Mouse (Mus musculus): ENCODE measurements at regions not wholly inside any gene's neighbourhood (a gene's known extent, or its start where the extent isn't known, plus 50 kb on each side); places are given as distances from the start of the nearest gene placed in this dataset.
"Not testable (repeated sequence)": the region's sequence is repeated elsewhere in the genome, so short reads cannot be mapped to it uniquely, and the experiment has no call there.

- 79% methylated on average over 8 of the region's 8 CpGs for WGBS
- H3K4me3 ChIP-seq (replicated peaks; ENCODE audit: control insufficient read depth, low read depth, low read length) = no peak overlapping the region
- H3K4me1 ChIP-seq (ENCODE audit: control insufficient read depth, insufficient read depth, low read length) = no peaks in the 10 kb centered on the region
- no peak overlapping the region for H3K27ac ChIP-seq (ENCODE audit: control insufficient read depth, insufficient read depth, low read depth, low read length, poor library complexity)
- no peak for TF ChIP-seq CTCF (IDR thresholded peaks at IDR 0.05; ENCODE audit: control insufficient read depth, insufficient read depth, low read length)
- no peak for TF ChIP-seq POLR2A (IDR thresholded peaks at IDR 0.05; ENCODE audit: borderline replicate concordance, control insufficient read depth, low read depth, low read length)
These were observed 175.6 kb downstream of the Opa1 start for GRCm38 (mm10) chr16:29754579-29755199.

GRCm38 (mm10) chr16:29758246-29758645 is 179.1 kb downstream of the Opa1 start:
- no peak for TF ChIP-seq POLR2A (IDR thresholded peaks at IDR 0.05; ENCODE audit: borderline replicate concordance, control insufficient read depth, low read depth, low read length)
- no peak for TF ChIP-seq CTCF (IDR thresholded peaks at IDR 0.05; ENCODE audit: control insufficient read depth, insufficient read depth, low read length)
- WGBS = 68% methylated on average over 3 of the region's 3 CpGs
- Histone ChIP-seq H3K4me3 (replicated peaks; ENCODE audit: control insufficient read depth, low read depth, low read length) (no peak overlapping the region), H3K4me1 (ENCODE audit: control insufficient read depth, insufficient read depth, low read length) (no peaks in the 10 kb centered on the region), H3K27ac (ENCODE audit: control insufficient read depth, insufficient read depth, low read depth, low read length, poor library complexity) (no peak overlapping the region)

- TF ChIP-seq CTCF (IDR thresholded peaks at IDR 0.05; ENCODE audit: control insufficient read depth, insufficient read depth, low read length) (no peak), POLR2A (IDR thresholded peaks at IDR 0.05; ENCODE audit: borderline replicate concordance, control insufficient read depth, low read depth, low read length) (no peak)
- 84% methylated on average over 3 of the region's 3 CpGs for WGBS
- Histone ChIP-seq H3K4me1 (ENCODE audit: control insufficient read depth, insufficient read depth, low read length) (no peaks in the 10 kb centered on the region), H3K4me3 (replicated peaks; ENCODE audit: control insufficient read depth, low read depth, low read length) (no peak overlapping the region), H3K27ac (ENCODE audit: control insufficient read depth, insufficient read depth, low read depth, low read length, poor library complexity) (no peak overlapping the region; the same call in 1 of the 2 replicates)
These were observed 180.3 kb downstream of the Opa1 start for GRCm38 (mm10) chr16:29759416-29759815.

GRCm38 (mm10) chr16:29760627-29761026 is 181.5 kb downstream of the Opa1 start:
- WGBS = 82% methylated on average over 4 of the region's 4 CpGs
- H3K4me3 ChIP-seq (replicated peaks; ENCODE audit: control insufficient read depth, low read depth, low read length) = no peak overlapping the region
- no peaks in the 10 kb centered on the region for H3K4me1 ChIP-seq (ENCODE audit: control insufficient read depth, insufficient read depth, low read length)
- no peak overlapping the region for H3K27ac ChIP-seq (ENCODE audit: control insufficient read depth, insufficient read depth, low read depth, low read length, poor library complexity)
- no peak for TF ChIP-seq CTCF (IDR thresholded peaks at IDR 0.05; ENCODE audit: control insufficient read depth, insufficient read depth, low read length)
- TF ChIP-seq POLR2A (IDR thresholded peaks at IDR 0.05; ENCODE audit: borderline replicate concordance, control insufficient read depth, low read depth, low read length) = no peak

GRCm38 (mm10) chr16:29761779-29762277 is 182.7 kb downstream of the Opa1 start:
- no peak overlapping the region for H3K27ac ChIP-seq (ENCODE audit: control insufficient read depth, insufficient read depth, low read depth, low read length, poor library complexity)
- WGBS = 75% methylated on average over 6 of the region's 6 CpGs
- H3K4me1 ChIP-seq (ENCODE audit: control insufficient read depth, insufficient read depth, low read length) = no peaks in the 10 kb centered on the region

GRCm38 (mm10) chr16:29764376-29764775 is 185.2 kb downstream of the Opa1 start:
- Histone ChIP-seq H3K4me3 (replicated peaks; ENCODE audit: control insufficient read depth, low read depth, low read length) (no peak overlapping the region), H3K27ac (ENCODE audit: control insufficient read depth, insufficient read depth, low read depth, low read length, poor library complexity) (no peak overlapping the region), H3K4me1 (ENCODE audit: control insufficient read depth, insufficient read depth, low read length) (no peaks in the 10 kb centered on the region)
- WGBS = 66% methylated on average over 1 of the region's 1 CpGs
- no peak for TF ChIP-seq CTCF (IDR thresholded peaks at IDR 0.05; ENCODE audit: control insufficient read depth, insufficient read depth, low read length)
- no peak for TF ChIP-seq POLR2A (IDR thresholded peaks at IDR 0.05; ENCODE audit: borderline replicate concordance, control insufficient read depth, low read depth, low read length)

More at GRCm38 (mm10) chr16:29761779-29762277, 182.7 kb downstream of the Opa1 start:
- no peak overlapping the region for H3K4me3 ChIP-seq (replicated peaks; ENCODE audit: control insufficient read depth, low read depth, low read length)
- no peak for TF ChIP-seq CTCF (IDR thresholded peaks at IDR 0.05; ENCODE audit: control insufficient read depth, insufficient read depth, low read length)
- no peak for TF ChIP-seq POLR2A (IDR thresholded peaks at IDR 0.05; ENCODE audit: borderline replicate concordance, control insufficient read depth, low read depth, low read length)

- WGBS = 75% methylated on average over 3 of the region's 3 CpGs
- H3K4me1 ChIP-seq (ENCODE audit: control insufficient read depth, insufficient read depth, low read length); H3K27ac ChIP-seq (ENCODE audit: control insufficient read depth, insufficient read depth, low read depth, low read length, poor library complexity): not testable (repeated sequence)
These were observed 186.7 kb downstream of the Opa1 start for GRCm38 (mm10) chr16:29765801-29766200.

GRCm38 (mm10) chr16:29771320-29771719 is 192.2 kb downstream of the Opa1 start:
- no peak for TF ChIP-seq CTCF (IDR thresholded peaks at IDR 0.05; ENCODE audit: control insufficient read depth, insufficient read depth, low read length)
- TF ChIP-seq POLR2A (IDR thresholded peaks at IDR 0.05; ENCODE audit: borderline replicate concordance, control insufficient read depth, low read depth, low read length) = no peak
- Histone ChIP-seq H3K27ac (ENCODE audit: control insufficient read depth, insufficient read depth, low read depth, low read length, poor library complexity) (no peak overlapping the region), H3K4me1 (ENCODE audit: control insufficient read depth, insufficient read depth, low read length) (no peaks in the 10 kb centered on the region), H3K4me3 (replicated peaks; ENCODE audit: control insufficient read depth, low read depth, low read length) (no peak overlapping the region)
- 65% methylated on average over 4 of the region's 4 CpGs for WGBS

More at GRCm38 (mm10) chr16:29765801-29766200, 186.7 kb downstream of the Opa1 start:
- not testable (repeated sequence) for H3K4me3 ChIP-seq (replicated peaks; ENCODE audit: control insufficient read depth, low read depth, low read length)
